Comparison of ENCODE assay signal across 36 mouse cellular contexts in genomic region chr9:120113456-120113855, GRCm38 (mm10). TPM values are rescaled to one million over a fixed set of nuclear protein-coding genes. Genes with fewer than 3 reads are reported as not detected.
DNase-seq lines count a peak whose midpoint lies in the region; ATAC-seq lines count a peak whose summit lies in the region.
"Had no signal": no experiment of that assay in that cellular context is flagged by ENCODE, and none has a peak within 500 bp of the region (broad histone marks: within the 10 kb centered on the region; RNA-seq: fewer than 3 reads in every experiment).

No protein-coding gene starts in this region.

- no peaks in the 10 kb centered on the region for H3K9me3 ChIP-seq in heart, embryonic 12.5 days (replicated peaks)
- H3K9me3 ChIP-seq in liver, embryonic 11.5 days (ENCODE audit: control insufficient read depth, low read length): no peaks in the 10 kb centered on the region
- H3K9me3 ChIP-seq in liver, embryonic 15.5 days (replicated peaks): no peaks in the 10 kb centered on the region
- no peaks in the 10 kb centered on the region for H3K9me3 ChIP-seq in forebrain, embryonic 13.5 days (replicated peaks)
- H3K9me3 ChIP-seq: forebrain, embryonic 10.5 days; limb, embryonic 13.5 days had no signal

- H3K4me3 ChIP-seq in heart, embryonic 12.5 days: no peak overlapping the region
- peak overlapping the region; percentile 3 for H3K4me3 ChIP-seq in liver, embryonic 11.5 days (ENCODE audit: low read depth, low read length)
- peak overlapping the region; percentile 27; the same call in 1 of the 2 replicates for H3K4me3 ChIP-seq in liver, embryonic 15.5 days (replicated peaks)
- H3K4me3 ChIP-seq in forebrain, embryonic 13.5 days: no peak overlapping the region
- H3K4me3 ChIP-seq: forebrain, embryonic 10.5 days; gastrocnemius, adult 2 months; left cerebral cortex, adult 2 months; limb, embryonic 13.5 days had no signal

- H3K4me1 ChIP-seq in heart, embryonic 12.5 days (replicated peaks): peaks cover 16% of the 10 kb centered on the region
- peaks cover 39% of the 10 kb centered on the region for H3K4me1 ChIP-seq in liver, embryonic 11.5 days (replicated peaks; ENCODE audit: control insufficient read depth, insufficient read depth, low read length)
- H3K4me1 ChIP-seq in liver, embryonic 15.5 days (replicated peaks): peaks cover 82% of the 10 kb centered on the region
- peaks cover 7% of the 10 kb centered on the region for H3K4me1 ChIP-seq in forebrain, embryonic 13.5 days

- peak overlapping the region; percentile 15; the same call in 1 of the 2 replicates for H3K9ac ChIP-seq in heart, embryonic 12.5 days
- peak overlapping the region; percentile 64 for H3K9ac ChIP-seq in liver, embryonic 11.5 days (ENCODE audit: low read depth, low read length)
- H3K9ac ChIP-seq in liver, embryonic 15.5 days: peak overlapping the region; percentile 41; the same call in 1 of the 2 replicates
- H3K9ac ChIP-seq in forebrain, embryonic 13.5 days: no peak overlapping the region
- H3K9ac ChIP-seq: hindbrain, embryonic 14.5 days; limb, embryonic 13.5 days had no signal

- H3K27ac ChIP-seq in heart, embryonic 12.5 days (ENCODE audit: poor library complexity, severe bottlenecking): no peak overlapping the region
- peak overlapping the region; percentile 99 for H3K27ac ChIP-seq in liver, embryonic 11.5 days (ENCODE audit: low read depth, low read length)
- H3K27ac ChIP-seq in liver, embryonic 15.5 days (replicated peaks): peak overlapping the region; percentile 99
- H3K27ac ChIP-seq in forebrain, embryonic 13.5 days: no peak overlapping the region
- H3K27ac ChIP-seq: gastrocnemius, adult 2 months; hindbrain, embryonic 14.5 days; left cerebral cortex, adult 2 months; limb, embryonic 13.5 days had no signal

- no peak for DNase-seq in heart, postnatal 14 days
- no peak for DNase-seq in liver, embryonic 11.5 days (ENCODE audit: low spot score)
- no peak for DNase-seq in liver
- peak; percentile 80 for DNase-seq in yolk sac, embryonic 10.5 days (ENCODE audit: low spot score)
- no peak for DNase-seq in T-cell, adult 2 months (ENCODE audit: low spot score)
- DNase-seq: adrenal gland, postnatal 10 days; cerebellum, adult 11 months; cerebellum, adult 9-10 months; cerebellum, postnatal 36 days; gastrocnemius, adult 2 months; gastrocnemius, postnatal 36 days; heart, adult 18-20 months; heart, postnatal 36 days; kidney, adult 11 months; kidney, postnatal 14 days; lung, adult 2 months; lung, postnatal 10 days; midbrain, embryonic 14.5 days; thymus, adult 2 months; thymus, postnatal 36 days had no signal

- peaks cover 17% of the 10 kb centered on the region for H3K36me3 ChIP-seq in heart, embryonic 12.5 days
- H3K36me3 ChIP-seq in liver, embryonic 11.5 days (ENCODE audit: control insufficient read depth, insufficient read depth, low read length): peaks cover 15% of the 10 kb centered on the region
- peaks cover 23% of the 10 kb centered on the region for H3K36me3 ChIP-seq in liver, embryonic 15.5 days (replicated peaks)
- peaks cover 13% of the 10 kb centered on the region for H3K36me3 ChIP-seq in forebrain, embryonic 13.5 days (ENCODE audit: poor library complexity, severe bottlenecking)

- 91% methylated on average over 7 of the region's 7 CpGs for WGBS in heart, embryonic 12.5 days
- 81% methylated on average over 6 of the region's 7 CpGs for WGBS in liver, embryonic 11.5 days
- 76% methylated on average over 7 of the region's 7 CpGs for WGBS in liver, embryonic 15.5 days (ENCODE audit: insufficient replicate concordance)
- 92% methylated on average over 7 of the region's 7 CpGs for whole genome bisulfite sequencing in forebrain, embryonic 13.5 days

- no peak overlapping the region for H3K4me2 ChIP-seq in heart, embryonic 12.5 days
- H3K4me2 ChIP-seq in liver, embryonic 11.5 days: peak overlapping the region; percentile 60
- peak overlapping the region; percentile 96 for H3K4me2 ChIP-seq in liver, embryonic 15.5 days
- no peak overlapping the region for H3K4me2 ChIP-seq in forebrain, embryonic 13.5 days
- H3K4me2 ChIP-seq: hindbrain, embryonic 14.5 days; limb, embryonic 13.5 days had no signal

- ATAC-seq in heart, embryonic 12.5 days (ENCODE audit: insufficient number of reproducible peaks, low FRiP score): no peak
- ATAC-seq in liver, embryonic 11.5 days (replicated peaks; ENCODE audit: low FRiP score): no peak
- no peak for ATAC-seq in liver, embryonic 15.5 days (ENCODE audit: insufficient read depth)
- no peak for ATAC-seq in forebrain, embryonic 13.5 days
- ATAC-seq: forebrain, embryonic 16.5 days had no signal

- intact Hi-C loops in heart, postnatal 14 days (cut with DNase I): no loop called here

- no peaks in the 10 kb centered on the region for H3K27me3 ChIP-seq in heart, embryonic 12.5 days (replicated peaks)
- no peaks in the 10 kb centered on the region for H3K27me3 ChIP-seq in liver, embryonic 11.5 days (replicated peaks; ENCODE audit: control insufficient read depth, insufficient read depth, low read length)
- no peaks in the 10 kb centered on the region for H3K27me3 ChIP-seq in liver, embryonic 15.5 days
- H3K27me3 ChIP-seq in forebrain, embryonic 13.5 days: no peaks in the 10 kb centered on the region
- H3K27me3 ChIP-seq: limb, embryonic 13.5 days had no signal

RNA-seq across cellular contexts. Expression of gene Slc25a38, which starts 3.3 kb away (rescaled TPM):
- polyA plus RNA-seq in heart, embryonic 12.5 days (2016; fragmentation: Nextera tagmentation; extraction: Ambion mirVana): 24.9 and 26.2 TPM in 2 replicates
- total RNA-seq in heart, postnatal 14 days (2021): 10 to 100 TPM; 12.3 to 14.0 TPM
- 138 and 147 TPM in 2 replicates for polyA plus RNA-seq in liver, embryonic 11.5 days (2014; fragmentation: Nextera tagmentation; extraction: Ambion mirVana)
- 130 and 137 TPM in 2 replicates for polyA plus RNA-seq in liver, embryonic 15.5 days (2015; fragmentation: Nextera tagmentation; extraction: Ambion mirVana)
- 31.2 and 38.8 TPM in 2 replicates for polyA plus RNA-seq in forebrain, embryonic 13.5 days (2015; fragmentation: Nextera tagmentation; extraction: Ambion mirVana)

RNA-seq across cellular contexts. Expression of gene Rpsa, which starts 14.0 kb away (rescaled TPM):
- polyA plus RNA-seq in heart, embryonic 12.5 days (2016; fragmentation: Nextera tagmentation; extraction: Ambion mirVana): 764 and 771 TPM in 2 replicates
- total RNA-seq in heart, postnatal 14 days (2021): 100 to 1,000 TPM; 475 to 558 TPM
- polyA plus RNA-seq in liver, embryonic 11.5 days (2014; fragmentation: Nextera tagmentation; extraction: Ambion mirVana): 1,895 and 1,977 TPM in 2 replicates
- polyA plus RNA-seq in liver, embryonic 15.5 days (2015; fragmentation: Nextera tagmentation; extraction: Ambion mirVana): 830 and 871 TPM in 2 replicates
- polyA plus RNA-seq in forebrain, embryonic 13.5 days (2015; fragmentation: Nextera tagmentation; extraction: Ambion mirVana): 1,184 and 1,248 TPM in 2 replicates

RNA-seq across cellular contexts. Expression of gene Ccr8, which starts 21.5 kb away (rescaled TPM):
- polyA plus RNA-seq in heart, embryonic 12.5 days (2016; fragmentation: Nextera tagmentation; extraction: Ambion mirVana): not detected in 2 replicates
- under 1 TPM in 1 of 2 experiments, not detected in 1; 0.44 TPM for total RNA-seq in heart, postnatal 14 days (2021)
- not detected in 2 replicates for polyA plus RNA-seq in liver, embryonic 11.5 days (2014; fragmentation: Nextera tagmentation; extraction: Ambion mirVana)
- polyA plus RNA-seq in liver, embryonic 15.5 days (2015; fragmentation: Nextera tagmentation; extraction: Ambion mirVana): 0.07 TPM in 1 of 2 replicates, not detected in the other
- polyA plus RNA-seq in forebrain, embryonic 13.5 days (2015; fragmentation: Nextera tagmentation; extraction: Ambion mirVana): not detected in 2 replicates
- total RNA-seq: adrenal gland, postnatal 10 days; gastrocnemius, adult 2 months; gastrocnemius, postnatal 36 days; heart, adult 18-20 months; heart, postnatal 36 days; layer of hippocampus, adult 18-20 months; layer of hippocampus, postnatal 14 days; left cerebral cortex, adult 2 months; left cerebral cortex, postnatal 36 days; neutrophil, adult 5-6 weeks had no signal
- polyA plus RNA-seq: embryonic facial prominence, embryonic 11.5 days; forebrain, embryonic 10.5 days; forebrain, embryonic 16.5 days; heart, embryonic 14.5 days; hindbrain, embryonic 14.5 days; midbrain, embryonic 14.5 days; neural tube, embryonic 11.5 days had no signal

RNA-seq across cellular contexts. Expression of gene Mobp, which starts 36.1 kb away (rescaled TPM):
- 0.12 TPM in 1 of 2 replicates, not detected in the other for polyA plus RNA-seq in heart, embryonic 12.5 days (2016; fragmentation: Nextera tagmentation; extraction: Ambion mirVana)
- not detected for total RNA-seq in heart, postnatal 14 days (2021)
- not detected in 2 replicates for polyA plus RNA-seq in liver, embryonic 11.5 days (2014; fragmentation: Nextera tagmentation; extraction: Ambion mirVana)
- not detected in 2 replicates for polyA plus RNA-seq in liver, embryonic 15.5 days (2015; fragmentation: Nextera tagmentation; extraction: Ambion mirVana)
- polyA plus RNA-seq in forebrain, embryonic 13.5 days (2015; fragmentation: Nextera tagmentation; extraction: Ambion mirVana): 0.49 and 0.89 TPM in 2 replicates
- total RNA-seq: gastrocnemius, adult 2 months; gastrocnemius, postnatal 36 days; heart, adult 18-20 months; heart, postnatal 36 days; neutrophil, adult 5-6 weeks had no signal
- polyA plus RNA-seq: heart, embryonic 14.5 days; limb, embryonic 13.5 days; lung, adult 2 months; midbrain, embryonic 14.5 days; neural tube, embryonic 11.5 days; spleen, adult 2 months; thymus, adult 2 months had no signal

RNA-seq across cellular contexts. Expression of gene Cx3cr1, which starts 43.8 kb away (rescaled TPM):
- 4.4 and 4.9 TPM in 2 replicates for polyA plus RNA-seq in heart, embryonic 12.5 days (2016; fragmentation: Nextera tagmentation; extraction: Ambion mirVana)
- 1 to 10 TPM; 3.4 TPM for total RNA-seq in heart, postnatal 14 days (2021)
- polyA plus RNA-seq in liver, embryonic 11.5 days (2014; fragmentation: Nextera tagmentation; extraction: Ambion mirVana): 5.7 and 7.0 TPM in 2 replicates
- 2.7 and 3.5 TPM in 2 replicates for polyA plus RNA-seq in liver, embryonic 15.5 days (2015; fragmentation: Nextera tagmentation; extraction: Ambion mirVana)
- polyA plus RNA-seq in forebrain, embryonic 13.5 days (2015; fragmentation: Nextera tagmentation; extraction: Ambion mirVana): 4.9 and 5.0 TPM in 2 replicates

Comparison
In these comparisons a context has a peak if more than half of its experiments do, and no peak if none do; other contexts are left out.
1. H3K27ac ChIP-seq: peak in liver, embryonic 11.5 days (single experiment) and liver, embryonic 15.5 days (single experiment); none in heart, embryonic 12.5 days (single experiment) and forebrain, embryonic 13.5 days (single experiment).
2. H3K4me2 ChIP-seq: peak in liver, embryonic 11.5 days (single experiment) and liver, embryonic 15.5 days (single experiment); none in heart, embryonic 12.5 days (single experiment) and forebrain, embryonic 13.5 days (single experiment).
3. H3K4me3 ChIP-seq: peak in liver, embryonic 11.5 days (single experiment) and liver, embryonic 15.5 days (single experiment); none in heart, embryonic 12.5 days (single experiment) and forebrain, embryonic 13.5 days (single experiment).